Mouse (Mus musculus): ENCODE measurements around the gene Fndc11.

DNA sequence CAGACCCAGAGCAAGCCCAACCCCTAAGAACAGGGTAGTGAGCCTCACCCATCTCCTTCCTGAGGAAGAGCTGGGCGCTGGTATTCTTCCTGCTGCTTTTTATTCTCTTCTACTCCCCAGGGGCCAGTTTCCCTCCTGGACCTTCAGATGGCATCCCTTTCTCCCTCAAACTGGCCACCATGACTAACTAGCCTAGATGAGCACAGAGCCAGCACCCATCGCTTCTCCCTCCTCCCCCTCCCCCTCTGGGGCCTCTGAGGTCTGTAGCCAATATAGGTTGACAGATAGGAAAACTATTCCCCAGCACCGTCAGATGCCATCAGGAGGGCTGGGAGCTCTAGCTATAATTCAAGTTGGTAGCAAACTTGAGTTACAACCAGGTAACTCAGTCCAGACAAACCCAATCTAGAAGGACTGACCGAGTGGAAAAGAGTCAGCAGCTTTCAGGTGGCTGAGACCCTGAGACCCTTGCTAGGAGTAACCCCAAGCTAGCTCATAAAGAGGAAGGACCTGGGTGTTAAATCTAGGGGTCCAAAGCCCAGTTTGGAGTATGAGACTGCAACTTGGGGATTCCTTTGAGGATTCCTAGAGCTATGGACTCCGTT, 830 bp upstream of the Fndc11 start:
- no peak for TF ChIP-seq CTCF (IDR thresholded peaks at IDR 0.05; ENCODE audit: low read depth, low read length)
- TF ChIP-seq POLR2A (IDR thresholded peaks at IDR 0.05; ENCODE audit: extremely low read depth, insufficient read depth, low read length), result no peak
